Mouse (Mus musculus): Measurements from ENCODE around the gene Tsnax. TPM values are rescaled to one million over a fixed set of nuclear protein-coding genes. Genes with fewer than 3 reads are reported as not detected.

The Tsnax gene
- total RNA-seq, 2 experiments from 2014 or later = 71.0 to 71.6 TPM

DNA sequence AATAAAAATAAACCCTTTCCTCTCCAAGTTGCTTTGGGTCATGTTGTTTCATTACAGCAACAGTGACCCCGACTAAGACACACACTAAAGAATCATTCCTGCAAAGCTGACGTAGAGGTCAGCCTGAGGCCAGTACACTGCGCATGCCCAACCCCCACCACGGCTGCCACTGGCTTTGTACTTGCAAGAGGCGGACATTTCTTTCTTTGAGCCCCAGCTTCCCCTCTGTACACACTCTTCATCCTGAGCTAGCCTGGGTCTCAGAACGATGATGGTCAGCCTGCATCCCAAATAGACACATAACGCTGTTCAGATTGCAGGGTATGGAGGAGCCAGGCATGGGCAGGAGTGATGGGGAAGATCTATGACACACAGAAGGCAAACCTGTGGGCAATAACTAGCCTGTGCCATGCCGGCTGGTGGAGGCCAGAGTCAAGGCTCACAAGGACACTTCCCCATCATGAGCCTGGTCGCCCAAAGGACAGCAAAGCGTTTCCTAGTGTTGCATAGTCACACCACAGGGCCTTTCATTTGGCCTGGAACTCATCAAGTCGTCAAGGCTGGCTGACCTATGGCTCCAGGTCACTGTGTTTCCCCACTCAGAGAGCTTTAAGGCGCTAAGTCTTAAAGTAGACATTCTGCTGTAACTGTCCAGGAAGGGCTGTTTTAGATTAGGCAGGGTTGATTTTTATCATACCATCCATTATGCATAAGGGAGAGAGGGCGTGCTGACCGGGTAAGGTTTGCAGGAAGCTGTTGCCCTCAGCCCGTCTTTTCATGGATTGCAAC, 28.0 kb downstream of the Tsnax start:
- intact Hi-C loops (cut with DNase I) = no loop called here
- DNase-seq (ENCODE audit: low spot score) = no peak

DNA sequence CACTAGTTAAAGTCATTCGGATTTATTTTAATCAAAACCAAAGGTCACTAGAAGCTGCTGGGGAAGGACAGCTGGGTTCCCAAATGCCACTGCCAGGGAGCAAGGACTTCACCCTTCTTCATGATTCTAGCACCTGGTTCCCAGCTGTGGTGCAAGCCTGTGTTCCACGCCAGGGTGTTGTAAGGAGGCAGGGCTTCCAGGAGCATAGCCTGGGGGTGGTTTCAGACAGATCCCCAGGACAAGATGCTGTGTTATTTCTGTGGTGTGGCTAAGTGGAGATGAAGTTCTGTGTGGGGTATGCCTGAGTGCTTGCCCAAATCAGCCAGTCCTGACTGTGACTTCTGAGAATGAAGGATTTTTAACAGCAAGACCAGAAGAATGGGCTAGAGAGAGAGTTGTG, 28.7 kb downstream of the Tsnax start:
- DNase-seq (ENCODE audit: low spot score) = no peak
- intact Hi-C loops (cut with DNase I) = no loop called here

DNA sequence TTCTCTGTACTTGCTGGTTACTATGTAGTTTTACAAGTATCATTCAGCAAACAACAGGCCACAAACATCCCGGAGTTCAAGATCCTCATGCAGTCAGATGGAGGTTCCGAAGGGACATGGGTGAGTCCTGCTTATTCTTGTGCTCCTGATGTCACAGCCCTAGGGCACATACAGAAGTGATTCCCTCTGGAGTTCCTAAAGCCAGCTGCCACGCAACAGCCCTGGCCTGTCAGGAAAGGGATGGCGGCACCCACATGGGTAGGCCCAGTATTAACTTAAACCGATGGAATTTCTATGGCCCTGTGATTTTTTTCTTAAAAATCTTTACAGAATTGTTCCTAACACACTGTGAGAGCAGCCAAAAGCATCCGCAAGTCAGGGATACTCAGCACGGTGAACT, 30.6 kb downstream of the Tsnax start:
- intact Hi-C loops (cut with DNase I) = no loop called here

GRCm38 (mm10) chr8:125043935-125044334, 31.1 kb downstream of the Tsnax start:
- DNase-seq (ENCODE audit: low spot score) = no peak
- intact Hi-C loops (cut with DNase I) = no loop called here

More for the DNA sequence above, 30.6 kb downstream of the Tsnax start:
- no peak for DNase-seq (ENCODE audit: low spot score)

GRCm38 (mm10) chr8:125045760-125046159, 33.0 kb downstream of the Tsnax start:
- intact Hi-C loops (cut with DNase I) = no loop called here
- no peak for DNase-seq (ENCODE audit: low spot score)

GRCm38 (mm10) chr8:125049051-125049750, 36.4 kb downstream of the Tsnax start:
- no peak for DNase-seq (ENCODE audit: low spot score)
- intact Hi-C loops (cut with DNase I) = no loop called here

DNA sequence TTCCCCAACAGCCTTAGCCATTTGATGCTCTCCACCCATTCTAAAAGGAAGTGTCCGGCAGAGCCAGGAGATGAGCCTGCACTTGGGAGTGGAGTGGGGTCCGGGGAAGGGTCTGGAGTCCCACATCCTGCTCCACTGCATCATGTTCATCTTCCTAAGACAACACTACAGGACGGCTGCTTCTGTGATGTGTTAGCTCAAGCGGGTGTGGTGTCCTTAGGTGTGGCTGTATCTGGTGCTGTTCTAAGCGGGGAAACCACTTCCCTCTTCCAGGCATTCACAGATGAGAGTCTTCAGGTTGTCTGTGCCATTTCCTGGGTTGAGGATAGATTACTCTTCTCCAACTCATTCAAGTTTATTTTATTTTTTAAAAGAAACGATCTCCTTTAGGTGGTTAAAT, 37.0 kb downstream of the Tsnax start:
- intact Hi-C loops (cut with DNase I) = no loop called here
- DNase-seq (ENCODE audit: low spot score) = no peak

DNA sequence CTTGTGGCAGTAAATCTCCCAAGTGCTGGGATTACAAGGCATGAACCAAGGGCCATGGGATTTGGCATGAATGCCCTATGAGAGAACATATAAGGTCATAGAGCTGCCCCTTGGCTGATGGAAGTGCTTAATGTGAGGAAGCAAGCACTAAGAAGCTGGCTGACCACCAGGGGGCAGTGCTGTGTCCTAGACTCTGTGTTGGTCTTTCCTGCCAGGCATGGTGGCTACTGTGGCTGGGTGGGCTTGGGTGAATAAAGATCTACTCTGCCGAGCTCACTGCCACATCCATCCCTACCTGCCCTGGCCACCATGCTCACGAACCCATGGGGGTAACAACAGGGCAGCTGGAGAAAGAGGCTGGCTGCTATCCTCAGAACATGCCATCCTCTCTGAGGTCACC, 39.2 kb downstream of the Tsnax start:
- intact Hi-C loops (cut with DNase I) = loop anchor here (2.0 kb wide), 1 partner anchor 819 kb away; no protein-coding TSS in a partner anchor

DNA sequence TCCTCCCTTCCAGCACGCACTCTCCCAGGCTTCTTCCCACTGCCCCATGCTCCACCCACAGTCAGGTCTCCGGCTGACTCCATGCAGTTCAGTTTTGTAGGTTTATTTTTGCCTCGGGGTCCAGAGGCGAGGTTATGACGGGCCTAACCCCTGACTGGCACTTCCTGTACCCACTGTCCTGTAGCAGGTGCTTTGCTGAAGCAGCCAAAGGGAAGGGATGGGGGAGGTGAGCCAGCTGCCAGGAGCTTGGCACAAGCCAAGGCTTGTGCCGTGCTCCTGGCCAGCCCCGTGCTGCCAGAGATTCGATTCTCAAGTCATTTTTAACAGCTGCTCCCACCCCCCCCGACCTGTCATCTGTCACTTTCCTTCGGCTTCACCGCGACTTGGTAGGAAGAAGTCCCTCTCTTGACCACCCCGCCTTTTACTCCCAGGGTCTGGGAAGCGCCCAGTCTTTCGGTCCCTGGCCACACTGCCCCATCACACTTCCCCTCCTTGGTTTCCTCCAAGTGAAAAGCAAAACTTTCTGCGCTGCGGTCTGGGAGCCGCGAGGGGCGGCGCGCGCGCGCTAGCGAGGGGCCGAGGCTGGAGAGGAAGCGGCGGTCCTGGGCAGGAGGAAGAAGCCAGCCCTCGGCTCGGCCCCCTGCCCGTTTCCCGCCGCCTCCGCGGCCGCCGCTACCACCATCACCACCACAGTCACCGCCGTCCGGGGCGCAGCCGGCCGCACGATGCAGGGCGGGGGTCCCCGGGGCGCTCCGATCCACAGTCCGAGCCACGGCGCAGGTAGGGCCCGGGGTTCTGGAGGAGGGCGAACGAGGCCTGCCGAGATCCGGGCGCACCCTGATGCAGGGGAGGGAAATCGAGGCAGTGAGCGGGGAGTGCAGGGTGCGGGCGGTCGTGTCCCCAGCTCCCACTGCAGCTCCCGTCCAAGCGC, 41.0 kb downstream of the Tsnax start, which contains the start of gene Disc1:
Gene Disc1 (plus strand): TSS at position 691 of the 931 bp plus-strand sequence.
- intact Hi-C loops (cut with DNase I) = loop anchor here (2.0 kb wide), 1 partner anchor 817 kb away; no protein-coding TSS in a partner anchor
- peak; percentile 42 for DNase-seq (ENCODE audit: low spot score)

More for the DNA sequence above, 39.2 kb downstream of the Tsnax start:
- DNase-seq (ENCODE audit: low spot score) = no peak

DNA sequence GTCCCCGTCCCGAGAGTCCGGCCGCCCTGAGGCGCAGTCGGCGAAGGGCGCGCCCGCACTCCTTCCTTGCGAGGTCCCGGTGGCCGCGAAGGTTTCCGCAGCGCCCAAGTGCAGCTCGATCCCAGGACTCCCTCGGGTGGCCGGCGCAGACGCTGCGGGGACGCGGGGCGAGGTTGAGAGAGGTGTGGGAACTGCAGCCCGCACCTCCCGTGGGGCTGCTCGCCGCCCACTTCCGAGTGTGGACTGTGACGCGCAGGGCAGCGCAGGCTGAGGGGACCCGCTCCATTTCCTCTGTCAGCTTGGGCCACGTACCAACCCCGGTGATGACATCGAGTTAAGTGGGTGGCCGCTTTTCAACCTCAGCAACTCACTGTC, 41.6 kb downstream of the Tsnax start:
- peak; percentile 63 for DNase-seq (ENCODE audit: low spot score)
- intact Hi-C loops (cut with DNase I) = no loop called here

GRCm38 (mm10) chr8:125060904-125061303, 48.1 kb downstream of the Tsnax start:
- no peak for DNase-seq (ENCODE audit: low spot score)
- intact Hi-C loops (cut with DNase I) = no loop called here

- DNase-seq (ENCODE audit: low spot score) = no peak
These were observed 52.8 kb downstream of the Tsnax start for GRCm38 (mm10) chr8:125065596-125065995.

GRCm38 (mm10) chr8:125066913-125067595, 54.3 kb downstream of the Tsnax start:
- intact Hi-C loops (cut with DNase I) = loop anchor here (1.0 to 5.0 kb wide), 4 partner anchors 17 to 500 kb away; partner anchors contain the start of gene Sipa1l2
- peak; percentile 69 for DNase-seq (ENCODE audit: low spot score)

More at GRCm38 (mm10) chr8:125065596-125065995, 52.8 kb downstream of the Tsnax start:
- intact Hi-C loops (cut with DNase I) = loop anchor here (5.0 kb wide), 3 partner anchors 52 to 502 kb away; partner anchors contain the start of gene Sipa1l2

- DNase-seq (ENCODE audit: low spot score) = peak; percentile 21
- intact Hi-C loops (cut with DNase I) = loop anchor here (1.0 to 5.0 kb wide), 4 partner anchors 17 to 500 kb away; partner anchors contain the start of gene Sipa1l2
These were observed 54.8 kb downstream of the Tsnax start for GRCm38 (mm10) chr8:125067596-125067960.

GRCm38 (mm10) chr8:125068146-125068905, 55.5 kb downstream of the Tsnax start:
- intact Hi-C loops (cut with DNase I) = loop anchor here (5.0 kb wide), 3 partner anchors 49 to 499 kb away; partner anchors contain the start of gene Sipa1l2

DNA sequence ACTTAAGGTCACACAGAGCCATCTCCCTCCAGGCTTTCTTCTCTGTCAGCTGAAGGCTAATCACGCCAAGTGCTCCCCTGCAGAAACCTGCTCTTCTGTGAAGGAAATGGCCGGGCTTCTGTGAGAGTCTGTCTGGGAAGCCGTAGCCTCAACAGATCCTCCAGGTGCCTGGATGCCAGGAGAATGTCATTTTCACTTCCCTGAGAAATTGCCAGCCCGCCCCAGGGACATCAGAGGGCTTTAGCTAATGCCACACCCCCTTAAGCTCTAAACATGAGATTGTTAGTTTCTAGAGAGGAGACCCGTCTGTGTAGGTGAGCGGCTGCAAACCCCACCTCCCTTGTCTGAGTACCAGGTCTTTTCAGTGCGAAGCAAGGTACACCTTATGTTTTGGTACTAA, 56.5 kb downstream of the Tsnax start:
- intact Hi-C loops (cut with DNase I) = loop anchor here (5.0 kb wide), 3 partner anchors 48 to 498 kb away; partner anchors contain the start of gene Sipa1l2
- no peak for DNase-seq (ENCODE audit: low spot score)

More at GRCm38 (mm10) chr8:125068146-125068905, 55.5 kb downstream of the Tsnax start:
- DNase-seq (ENCODE audit: low spot score) = no peak

- no peak for DNase-seq (ENCODE audit: low spot score)
- intact Hi-C loops (cut with DNase I) = loop anchor here (5.0 kb wide), 3 partner anchors 48 to 498 kb away; partner anchors contain the start of gene Sipa1l2
These were observed 56.9 kb downstream of the Tsnax start for GRCm38 (mm10) chr8:125069733-125070132.

DNA sequence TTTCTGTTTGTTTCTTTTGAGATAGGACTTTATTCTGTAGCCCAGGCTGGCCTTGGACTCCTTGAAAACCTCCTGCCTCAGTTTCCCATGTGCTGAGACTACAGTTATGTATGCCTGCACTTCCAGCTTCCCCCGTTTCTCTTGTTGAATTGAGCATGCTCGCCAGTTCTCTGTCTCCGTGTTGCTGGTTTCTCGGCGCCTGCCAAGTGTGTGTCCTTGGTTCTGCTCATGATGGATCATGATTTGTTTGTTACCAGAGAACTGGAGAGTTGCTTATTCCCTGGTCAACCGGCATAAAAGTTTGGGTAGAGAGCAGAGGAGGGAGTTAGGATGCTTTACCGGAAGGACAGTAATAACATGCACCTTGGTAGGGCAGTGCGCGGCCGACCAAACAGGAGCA, 61.3 kb downstream of the Tsnax start:
- intact Hi-C loops (cut with DNase I) = no loop called here
- DNase-seq (ENCODE audit: low spot score) = no peak

Measured in heart, postnatal 25 days (tissue).